Mouse (Mus musculus) limb, embryonic 15.5 days (tissue): ENCODE results near the gene Wfdc3. TPM values are rescaled to one million over a fixed set of nuclear protein-coding genes. Genes with fewer than 3 reads are reported as not detected.
"Not testable (repeated sequence)": the region's sequence is repeated elsewhere in the genome, so short reads cannot be mapped to it uniquely, and the experiment has no call there.

Experiments
- ATAC-seq: fragments of 200-750 bp; cut with Nextera tagmentation; 2 replicates; pipeline ENCODE4 v1.8.0; 2017; ENCODE audit warnings: low read depth, moderate TSS enrichment; ENCODE audit not compliant: insufficient number of reproducible peaks, low FRiP score, low TSS enrichment
- H3K27ac ChIP-seq: fragments of 300-500 bp; sonication (generic); 2 replicates; pipeline ENCODE4 v1.5.1; 2015; ENCODE audit warnings: moderate library complexity, mild to moderate bottlenecking, inconsistent platforms
- H3K27me3 ChIP-seq: fragments of 300-500 bp; sonication (generic); 2 replicates; pipeline ENCODE4 v1.6.1; 2015; ENCODE audit warnings: inconsistent platforms
- H3K36me3 ChIP-seq: fragments of 300-500 bp; sonication (generic); 2 replicates; pipeline ENCODE4 v1.6.1; 2015; ENCODE audit warnings: inconsistent platforms
- H3K4me1 ChIP-seq: fragments of 300-500 bp; sonication (generic); 2 replicates; pipeline ENCODE4 v1.6.1; 2015; ENCODE audit warnings: inconsistent platforms
- H3K4me2 ChIP-seq: fragments of 300-500 bp; sonication (generic); 2 replicates; pipeline ENCODE4 v1.6.1; 2015; ENCODE audit warnings: mild to moderate bottlenecking, inconsistent platforms
- H3K4me3 ChIP-seq: fragments of 300-500 bp; sonication (generic); 2 replicates; pipeline ENCODE4 v1.5.1; 2015; ENCODE audit warnings: mild to moderate bottlenecking, inconsistent platforms
- H3K9ac ChIP-seq: fragments of 300-500 bp; sonication (generic); 2 replicates; pipeline ENCODE4 v1.6.1; 2015; ENCODE audit warnings: inconsistent platforms
- H3K9me3 ChIP-seq: fragments of 300-500 bp; sonication (generic); 2 replicates; pipeline ENCODE4 v1.6.1; 2016; ENCODE audit warnings: inconsistent platforms
- WGBS: fragments of 180-500 bp; shearing (Covaris S2); methylation state at CpG from one replicate; pipeline ENCODE4 v1.1.7; 2015; 5-methylcytosine and 5-hydroxymethylcytosine counted together
- polyA plus RNA-seq: library from polyadenylated mRNA; unstranded; fragments of >200 nt; fragmentation: Nextera tagmentation; extraction: Ambion mirVana; gene quantifications from 2 replicates; pipeline ENCODE4 v1.2.1, GENCODE M21; 2015

Wfdc3 gene
- polyA plus RNA-seq, 1 experiment from 2014 or later, result 0.50 TPM

GRCm38 (mm10) chr2:164731719-164732118 is 14.0 kb downstream of the Wfdc3 start:
- no peaks in the 10 kb centered on the region for H3K36me3 ChIP-seq
- no peak overlapping the region for H3K27ac ChIP-seq
- no peaks in the 10 kb centered on the region for H3K4me1 ChIP-seq
- no peak overlapping the region for H3K9ac ChIP-seq
- no peak for ATAC-seq
- no peaks in the 10 kb centered on the region for H3K9me3 ChIP-seq
- no peak overlapping the region for H3K4me2 ChIP-seq
- no peaks in the 10 kb centered on the region for H3K27me3 ChIP-seq
- 67% methylated on average over 5 of the region's 5 CpGs for WGBS
- no peak overlapping the region for H3K4me3 ChIP-seq

DNA sequence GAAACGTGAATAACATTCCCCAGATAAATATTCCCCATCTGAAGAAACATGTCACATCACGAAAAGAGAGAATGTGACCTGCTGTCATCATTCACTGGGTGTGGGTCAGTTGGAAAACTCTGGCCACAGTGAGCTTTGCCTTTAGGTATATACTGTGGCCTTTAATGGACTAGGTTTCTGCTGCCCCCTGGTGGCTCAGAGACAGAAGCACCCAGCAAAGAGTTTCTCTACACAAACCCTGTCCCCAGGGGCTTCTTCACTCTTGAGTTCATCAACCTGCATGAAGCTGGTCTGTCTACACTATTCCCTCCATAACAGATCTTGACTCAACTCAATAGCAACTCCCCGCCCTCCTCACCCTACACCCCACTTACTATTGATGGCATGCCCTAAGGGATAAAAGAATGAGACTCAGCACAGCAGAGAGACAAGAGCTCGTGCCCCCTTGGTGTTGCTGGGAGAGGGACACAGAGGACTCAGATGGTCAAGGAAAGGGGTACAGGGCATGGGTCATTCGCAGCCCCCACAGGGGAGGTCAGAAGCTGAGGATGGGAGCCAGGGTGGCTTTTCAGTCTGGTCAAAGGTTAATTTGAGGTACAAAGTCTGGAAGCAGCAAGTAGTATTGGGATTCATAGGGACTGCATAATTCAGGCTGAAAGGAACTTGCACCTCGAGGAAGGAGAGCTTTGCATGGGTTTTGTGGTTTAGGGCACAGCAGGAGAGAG is 19.7 kb downstream of the Wfdc3 start:
- Histone ChIP-seq H3K4me3 (no peak overlapping the region), H3K4me1 (no peaks in the 10 kb centered on the region), H3K4me2 (no peak overlapping the region), H3K36me3 (no peaks in the 10 kb centered on the region), H3K9me3 (no peaks in the 10 kb centered on the region), H3K9ac (no peak overlapping the region), H3K27me3 (no peaks in the 10 kb centered on the region), H3K27ac (no peak overlapping the region)
- 16% methylated on average over 6 of the region's 6 CpGs for WGBS
- ATAC-seq, result no peak

DNA sequence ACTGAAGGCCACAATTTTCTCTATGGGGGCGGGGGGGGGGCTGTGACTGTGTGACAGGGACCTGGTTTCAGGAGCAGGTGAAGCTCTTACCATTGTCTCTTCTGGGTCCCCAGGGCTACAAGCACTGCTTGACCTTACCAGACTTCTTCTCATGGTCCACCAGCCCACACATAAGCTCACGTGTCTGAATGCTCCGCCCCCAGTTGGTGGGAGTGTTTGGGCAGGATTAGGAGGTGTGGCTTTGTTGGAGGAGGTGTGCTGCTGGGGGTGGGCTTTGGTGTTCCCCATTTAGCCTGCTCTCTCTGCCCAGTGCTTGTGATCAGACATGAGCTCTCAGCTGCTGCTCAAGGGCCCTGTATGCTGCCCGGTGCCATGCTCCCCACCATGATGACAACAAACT is 22.5 kb downstream of the Wfdc3 start:
- Histone ChIP-seq H3K36me3 (no peaks in the 10 kb centered on the region), H3K27ac (no peak overlapping the region), H3K9ac (no peak overlapping the region), H3K9me3 (no peaks in the 10 kb centered on the region), H3K4me1 (no peaks in the 10 kb centered on the region), H3K27me3 (no peaks in the 10 kb centered on the region), H3K4me3 (no peak overlapping the region), H3K4me2 (no peak overlapping the region)
- WGBS, result 70% methylated on average over 4 of the region's 4 CpGs
- 0 out of 2 replicates have a peak, but pooled peaks have one; percentile 30 for ATAC-seq

- H3K9ac ChIP-seq, ATAC-seq, H3K27me3 ChIP-seq, H3K4me3 ChIP-seq, H3K9me3 ChIP-seq, H3K4me1 ChIP-seq, H3K27ac ChIP-seq, H3K36me3 ChIP-seq, H3K4me2 ChIP-seq: not testable (repeated sequence)
- 90% methylated on average over 23 of the region's 23 CpGs for WGBS
These were observed 29.4 kb downstream of the Wfdc3 start for GRCm38 (mm10) chr2:164716194-164716786.

DNA sequence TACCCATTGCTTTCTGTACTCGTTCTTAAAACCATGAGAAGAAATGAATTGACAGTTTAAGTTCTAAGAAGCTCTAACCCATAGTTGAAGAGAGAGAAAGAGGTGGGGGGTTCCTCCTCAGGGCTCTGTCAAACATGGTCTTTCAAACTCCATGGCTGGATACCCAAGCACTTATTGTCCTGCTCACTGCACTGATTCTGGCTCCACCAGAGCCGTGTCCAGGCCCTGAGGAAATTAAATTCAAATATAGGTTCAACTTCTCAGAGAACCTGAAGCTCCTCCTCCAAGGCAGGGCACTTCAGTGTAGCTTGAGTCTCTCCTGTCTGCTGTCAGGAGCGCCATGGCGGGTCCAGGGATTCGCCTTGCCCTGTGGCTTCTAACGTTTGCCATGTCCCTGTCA is 30.7 kb downstream of the Wfdc3 start, which contains the start of gene Spint5:
Spint5 (plus strand) TSS at position 301 of the 400 bp plus-strand sequence.
- Histone ChIP-seq H3K27me3 (0 out of 2 replicates have a peak, but pooled peaks cover 3% of the 10 kb centered on the region), H3K9me3 (no peaks in the 10 kb centered on the region), H3K27ac (no peak within 1 kb of the TSS), H3K36me3 (no peaks in the 10 kb centered on the region), H3K4me2 (no peak within 1 kb of the TSS), H3K9ac (no peak within 1 kb of the TSS), H3K4me3 (no peak within 1 kb of the TSS), H3K4me1 (no peaks in the 10 kb centered on the region)
- no peak for ATAC-seq
- 73% methylated on average over 6 of the region's 6 CpGs for WGBS

- no peak for ATAC-seq
- no peak overlapping the region for H3K4me3 ChIP-seq
- no peak overlapping the region for H3K27ac ChIP-seq
- H3K9me3 ChIP-seq, result no peaks in the 10 kb centered on the region
- no peaks in the 10 kb centered on the region for H3K36me3 ChIP-seq
- no peaks in the 10 kb centered on the region for H3K4me1 ChIP-seq
- no peaks in the 10 kb centered on the region for H3K27me3 ChIP-seq
- H3K4me2 ChIP-seq, result no peak overlapping the region
- H3K9ac ChIP-seq, result no peak overlapping the region
- WGBS, result 84% methylated on average over 14 of the region's 14 CpGs
These were observed 39.7 kb downstream of the Wfdc3 start for GRCm38 (mm10) chr2:164705991-164706390.

DNA sequence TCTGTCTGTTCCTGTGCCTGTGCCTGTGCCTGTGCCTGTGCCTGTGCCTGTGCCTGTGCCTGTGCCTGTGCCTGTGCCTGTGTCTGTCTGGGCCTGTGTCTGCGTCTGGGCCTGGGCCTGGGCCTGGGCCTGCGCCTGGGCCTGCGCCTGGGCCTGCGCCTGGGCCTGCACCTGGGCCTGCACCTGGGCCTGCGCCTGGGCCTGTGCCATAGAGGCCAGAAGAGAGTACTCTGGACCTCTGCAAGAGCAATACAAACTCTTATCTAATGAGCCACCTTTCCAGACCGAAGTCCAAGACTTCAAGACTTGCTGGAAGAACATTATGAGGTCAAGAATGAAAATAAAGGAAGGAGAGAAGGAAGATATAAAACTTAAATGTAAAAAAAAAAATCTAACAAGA is 40.4 kb downstream of the Wfdc3 start:
- Histone ChIP-seq H3K4me2 (no peak overlapping the region), H3K9ac (no peak overlapping the region), H3K4me1 (no peaks in the 10 kb centered on the region), H3K36me3 (no peaks in the 10 kb centered on the region), H3K9me3 (no peaks in the 10 kb centered on the region), H3K27me3 (no peaks in the 10 kb centered on the region), H3K4me3 (no peak overlapping the region), H3K27ac (no peak overlapping the region)
- 89% methylated on average over 6 of the region's 6 CpGs for WGBS
- no peak for ATAC-seq

- 81% methylated on average over 5 of the region's 5 CpGs for WGBS
- ATAC-seq, result no peak
- no peaks in the 10 kb centered on the region for H3K9me3 ChIP-seq
These were observed 41.5 kb downstream of the Wfdc3 start for GRCm38 (mm10) chr2:164704235-164704634.

GRCm38 (mm10) chr2:164701761-164702160 is 44.0 kb downstream of the Wfdc3 start:
- H3K4me1 ChIP-seq, result no peaks in the 10 kb centered on the region
- no peak for ATAC-seq
- H3K4me2 ChIP-seq, result no peak overlapping the region
- no peaks in the 10 kb centered on the region for H3K36me3 ChIP-seq
- no peak overlapping the region for H3K4me3 ChIP-seq
- 84% methylated on average over 5 of the region's 5 CpGs for WGBS
- no peak overlapping the region for H3K9ac ChIP-seq
- H3K9me3 ChIP-seq, result no peaks in the 10 kb centered on the region
- H3K27me3 ChIP-seq, result no peaks in the 10 kb centered on the region
- H3K27ac ChIP-seq, result no peak overlapping the region

More at GRCm38 (mm10) chr2:164704235-164704634, 41.5 kb downstream of the Wfdc3 start:
- no peaks in the 10 kb centered on the region for H3K4me1 ChIP-seq
- no peaks in the 10 kb centered on the region for H3K36me3 ChIP-seq
- H3K27ac ChIP-seq, result no peak overlapping the region
- no peak overlapping the region for H3K4me3 ChIP-seq
- H3K9ac ChIP-seq, result no peak overlapping the region
- no peak overlapping the region for H3K4me2 ChIP-seq
- no peaks in the 10 kb centered on the region for H3K27me3 ChIP-seq

DNA sequence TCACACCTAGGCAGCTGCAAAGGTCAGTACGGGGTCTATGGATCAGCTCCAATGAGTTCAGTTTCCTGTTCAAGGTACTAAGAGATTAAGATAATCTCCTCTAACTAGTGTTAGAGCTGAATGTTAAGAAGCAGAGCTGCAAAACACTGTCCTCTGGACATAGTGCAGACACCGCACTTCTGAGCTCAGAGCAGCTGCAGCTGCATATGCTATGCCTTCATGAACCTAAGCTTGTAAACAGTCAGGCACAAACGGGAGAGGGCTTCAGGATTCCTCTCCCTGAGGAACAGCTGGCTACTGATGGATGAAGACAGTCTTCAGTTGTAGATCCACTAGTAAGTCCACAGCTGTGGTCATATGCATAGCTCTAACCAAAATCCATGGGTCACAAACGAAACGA is 44.8 kb downstream of the Wfdc3 start:
- Histone ChIP-seq H3K4me3 (no peak overlapping the region), H3K27me3 (no peaks in the 10 kb centered on the region), H3K4me1 (no peaks in the 10 kb centered on the region), H3K4me2 (no peak overlapping the region), H3K36me3 (no peaks in the 10 kb centered on the region), H3K9me3 (no peaks in the 10 kb centered on the region), H3K27ac (no peak overlapping the region), H3K9ac (no peak overlapping the region)
- no peak for ATAC-seq
- 61% methylated on average over 5 of the region's 5 CpGs for WGBS

- Histone ChIP-seq H3K27ac (no peak within 1 kb of the TSS), H3K27me3 (no peaks in the 10 kb centered on the region), H3K4me2 (no peak within 1 kb of the TSS), H3K36me3 (no peaks in the 10 kb centered on the region), H3K9me3 (no peaks in the 10 kb centered on the region), H3K4me1 (no peaks in the 10 kb centered on the region), H3K4me3 (no peak within 1 kb of the TSS), H3K9ac (no peak within 1 kb of the TSS)
- no peak for ATAC-seq
- WGBS, result 78% methylated on average over 4 of the region's 4 CpGs
These were observed 47.5 kb downstream of the Wfdc3 start, which contains the start of gene Spint4 for GRCm38 (mm10) chr2:164698201-164698600. Gene Spint4 (plus strand): TSS chr2:164698501.

GRCm38 (mm10) chr2:164684807-164685206 is 60.9 kb downstream of the Wfdc3 start, which contains the start of gene Wfdc13:
Gene Wfdc13 (plus strand): TSS chr2:164685107.
- H3K36me3 ChIP-seq, result no peaks in the 10 kb centered on the region
- ATAC-seq, result no peak
- 58% methylated on average over 3 of the region's 3 CpGs for WGBS

More at GRCm38 (mm10) chr2:164684807-164685206, 60.9 kb downstream of the Wfdc3 start, which contains the start of gene Wfdc13:
- Histone ChIP-seq H3K9ac (no peak within 1 kb of the TSS), H3K4me2 (no peak within 1 kb of the TSS), H3K4me3 (no peak within 1 kb of the TSS), H3K27ac (no peak within 1 kb of the TSS), H3K4me1 (no peaks in the 10 kb centered on the region), H3K9me3 (no peaks in the 10 kb centered on the region), H3K27me3 (no peaks in the 10 kb centered on the region)
